Mouse (Mus musculus): ENCODE measurements around the gene Ifi27l2a. TPM values are rescaled to one million over a fixed set of nuclear protein-coding genes. Genes with fewer than 3 reads are reported as not detected.
"Not testable (repeated sequence)": the region's sequence is repeated elsewhere in the genome, so short reads cannot be mapped to it uniquely, and the experiment has no call there.

Ifi27l2a gene
- polyA plus RNA-seq, 1 experiment = 731 TPM

- no peak overlapping the region for H3K27ac ChIP-seq (ENCODE audit: insufficient read depth, low read length)
- no peak for DNase-seq (ENCODE audit: low read depth in 1 of 2, low spot score in 2 of 2)
- no peak for TF ChIP-seq POLR2A (IDR thresholded peaks at IDR 0.05; ENCODE audit: low read depth, low read length)
- TF ChIP-seq CTCF (IDR thresholded peaks at IDR 0.05; ENCODE audit: extremely low read depth, insufficient read depth, insufficient read length, insufficient replicate concordance) = no peak
- H3K4me1 ChIP-seq (ENCODE audit: control insufficient read depth, insufficient read depth, insufficient read length) = no peaks in the 10 kb centered on the region
- no peaks in the 10 kb centered on the region for H3K36me3 ChIP-seq (ENCODE audit: control insufficient read depth, insufficient read depth, low read length)
- H3K27me3 ChIP-seq (ENCODE audit: control insufficient read depth, insufficient read depth, low read length) = no peaks in the 10 kb centered on the region
- H3K4me3 ChIP-seq (ENCODE audit: extremely low read depth, insufficient read depth, insufficient read length) = no peak overlapping the region
These were observed 9.9 kb upstream of the Ifi27l2a start for GRCm38 (mm10) chr12:103453361-103453760.

- no peaks in the 10 kb centered on the region for H3K27me3 ChIP-seq (ENCODE audit: control insufficient read depth, insufficient read depth, low read length)
- DNase-seq (ENCODE audit: low read depth in 1 of 2, low spot score in 2 of 2) = no peak
- peaks cover 2% of the 10 kb centered on the region; the same call in 1 of the 2 replicates for H3K4me1 ChIP-seq (ENCODE audit: control insufficient read depth, insufficient read depth, insufficient read length)
- H3K27ac ChIP-seq (ENCODE audit: insufficient read depth, low read length) = no peak overlapping the region
- H3K4me3 ChIP-seq (ENCODE audit: extremely low read depth, insufficient read depth, insufficient read length) = no peak overlapping the region
- WGBS = 79% methylated on average over 3 of the region's 3 CpGs
- peaks cover 10% of the 10 kb centered on the region for H3K36me3 ChIP-seq (ENCODE audit: control insufficient read depth, insufficient read depth, low read length)
- TF ChIP-seq CTCF (IDR thresholded peaks at IDR 0.05; ENCODE audit: extremely low read depth, insufficient read depth, insufficient read length, insufficient replicate concordance) (no peak), POLR2A (IDR thresholded peaks at IDR 0.05; ENCODE audit: low read depth, low read length) (no peak)
These were observed 1.6 kb upstream of the Ifi27l2a start for GRCm38 (mm10) chr12:103445060-103445459.

- not testable (repeated sequence) for DNase-seq (ENCODE audit: low read depth in 1 of 2, low spot score in 2 of 2); H3K4me1 ChIP-seq (ENCODE audit: control insufficient read depth, insufficient read depth, insufficient read length); H3K27me3 ChIP-seq (ENCODE audit: control insufficient read depth, insufficient read depth, low read length); H3K4me3 ChIP-seq (ENCODE audit: extremely low read depth, insufficient read depth, insufficient read length); H3K27ac ChIP-seq (ENCODE audit: insufficient read depth, low read length)
- H3K36me3 ChIP-seq (ENCODE audit: control insufficient read depth, insufficient read depth, low read length) = peaks cover 16% of the 10 kb centered on the region
- 71% methylated on average over 6 of the region's 7 CpGs for WGBS
These were observed 781 bp upstream of the Ifi27l2a start for GRCm38 (mm10) chr12:103444261-103444660.

GRCm38 (mm10) chr12:103437601-103438000 is 5.9 kb downstream of the Ifi27l2a start:
- Histone ChIP-seq H3K27me3 (ENCODE audit: control insufficient read depth, insufficient read depth, low read length) (no peaks in the 10 kb centered on the region), H3K27ac (ENCODE audit: insufficient read depth, low read length) (0 out of 2 replicates have a peak overlapping the region, but pooled peaks have one; percentile 7), H3K4me3 (ENCODE audit: extremely low read depth, insufficient read depth, insufficient read length) (no peak overlapping the region), H3K4me1 (ENCODE audit: control insufficient read depth, insufficient read depth, insufficient read length) (peaks cover 19% of the 10 kb centered on the region; the same call in 1 of the 2 replicates), H3K36me3 (ENCODE audit: control insufficient read depth, insufficient read depth, low read length) (peaks cover 25% of the 10 kb centered on the region)
- TF ChIP-seq CTCF (IDR thresholded peaks at IDR 0.05; ENCODE audit: extremely low read depth, insufficient read depth, insufficient read length, insufficient replicate concordance) (no peak), POLR2A (IDR thresholded peaks at IDR 0.05; ENCODE audit: low read depth, low read length) (no peak)
- DNase-seq (ENCODE audit: low read depth in 1 of 2, low spot score in 2 of 2) = no peak
- 93% methylated on average over 1 of the region's 1 CpGs for WGBS

- Histone ChIP-seq H3K36me3 (ENCODE audit: control insufficient read depth, insufficient read depth, low read length) (peaks cover 13% of the 10 kb centered on the region), H3K4me1 (ENCODE audit: control insufficient read depth, insufficient read depth, insufficient read length) (peaks cover 17% of the 10 kb centered on the region; the same call in 1 of the 2 replicates), H3K27ac (ENCODE audit: insufficient read depth, low read length) (peak overlapping the region; percentile 95), H3K27me3 (ENCODE audit: control insufficient read depth, insufficient read depth, low read length) (no peaks in the 10 kb centered on the region), H3K4me3 (ENCODE audit: extremely low read depth, insufficient read depth, insufficient read length) (peak overlapping the region; percentile 50)
- no peak for DNase-seq (ENCODE audit: low read depth in 1 of 2, low spot score in 2 of 2)
- TF ChIP-seq POLR2A (IDR thresholded peaks at IDR 0.05; ENCODE audit: low read depth, low read length) (no peak), CTCF (IDR thresholded peaks at IDR 0.05; ENCODE audit: extremely low read depth, insufficient read depth, insufficient read length, insufficient replicate concordance) (no peak)
These were observed 8.6 kb downstream of the Ifi27l2a start for GRCm38 (mm10) chr12:103434861-103435260.

GRCm38 (mm10) chr12:103433986-103434731 is 9.3 kb downstream of the Ifi27l2a start, which contains the start of gene Ifi27:
Ifi27 (plus strand) TSS chr12:103434211.
- Histone ChIP-seq H3K27ac (ENCODE audit: insufficient read depth, low read length) (peak within 1 kb of the TSS; percentile 95), H3K4me3 (ENCODE audit: extremely low read depth, insufficient read depth, insufficient read length) (peak within 1 kb of the TSS; percentile 50), H3K36me3 (ENCODE audit: control insufficient read depth, insufficient read depth, low read length) (peaks cover 8% of the 10 kb centered on the region), H3K4me1 (ENCODE audit: control insufficient read depth, insufficient read depth, insufficient read length) (peaks cover 17% of the 10 kb centered on the region; the same call in 1 of the 2 replicates), H3K27me3 (ENCODE audit: control insufficient read depth, insufficient read depth, low read length) (no peaks in the 10 kb centered on the region)
- no peak for TF ChIP-seq CTCF (IDR thresholded peaks at IDR 0.05; ENCODE audit: extremely low read depth, insufficient read depth, insufficient read length, insufficient replicate concordance)
- TF ChIP-seq POLR2A (IDR thresholded peaks at IDR 0.05; ENCODE audit: low read depth, low read length) = peak; percentile 49; the same call in 1 of the 2 replicates
- DNase-seq (ENCODE audit: low read depth in 1 of 2, low spot score in 2 of 2) = peak; percentile 64 to 80
- 24% methylated on average over 8 of the region's 8 CpGs for WGBS

GRCm38 (mm10) chr12:103433430-103433829 is 10.1 kb downstream of the Ifi27l2a start:
- Histone ChIP-seq H3K4me3 (ENCODE audit: extremely low read depth, insufficient read depth, insufficient read length) (no peak overlapping the region), H3K27me3 (ENCODE audit: control insufficient read depth, insufficient read depth, low read length) (no peaks in the 10 kb centered on the region), H3K4me1 (ENCODE audit: control insufficient read depth, insufficient read depth, insufficient read length) (peaks cover 17% of the 10 kb centered on the region; the same call in 1 of the 2 replicates), H3K36me3 (ENCODE audit: control insufficient read depth, insufficient read depth, low read length) (peaks cover 4% of the 10 kb centered on the region), H3K27ac (ENCODE audit: insufficient read depth, low read length) (peak overlapping the region; percentile 48; the same call in 1 of the 2 replicates)
- no peak for DNase-seq (ENCODE audit: low read depth in 1 of 2, low spot score in 2 of 2)
- 81% methylated on average over 2 of the region's 2 CpGs for WGBS
- no peak for TF ChIP-seq CTCF (IDR thresholded peaks at IDR 0.05; ENCODE audit: extremely low read depth, insufficient read depth, insufficient read length, insufficient replicate concordance)
- TF ChIP-seq POLR2A (IDR thresholded peaks at IDR 0.05; ENCODE audit: low read depth, low read length) = no peak

Measured in spleen, adult 2 months (tissue).